Mouse (Mus musculus) embryonic facial prominence, embryonic 11.5 days (tissue): Measurements from ENCODE around the gene Sar1b. TPM values are rescaled to one million over a fixed set of nuclear protein-coding genes. Genes with fewer than 3 reads are reported as not detected.

Experiments
- ATAC-seq: fragments of 200-750 bp; cut with Nextera tagmentation; replicated peaks from 2 replicates; pipeline ENCODE4 v1.8.0; 2017; ENCODE audit warnings: low read depth; ENCODE audit not compliant: insufficient number of reproducible peaks, low FRiP score, low TSS enrichment
- DNase-seq: peaks from one replicate; pipeline ENCODE4 v3.0.0-alpha.2; 2015; ENCODE audit warnings: low spot score
- H3K27ac ChIP-seq: fragments of 300-500 bp; sonication (generic); replicated peaks from 2 replicates; pipeline ENCODE4 v1.5.1; 2014; ENCODE audit warnings: mild to moderate bottlenecking, low read depth, low read length, control low read depth
- H3K27me3 ChIP-seq: fragments of 300-500 bp; sonication (generic); 2 replicates; pipeline ENCODE4 v1.6.1; 2014; ENCODE audit warnings: mild to moderate bottlenecking, low read length, moderate library complexity, mixed read lengths; ENCODE audit not compliant: control insufficient read depth, insufficient read depth
- H3K36me3 ChIP-seq: fragments of 300-500 bp; sonication (generic); replicated peaks from 2 replicates; pipeline ENCODE4 v1.6.1; 2014; ENCODE audit warnings: low read depth, mild to moderate bottlenecking, low read length, moderate library complexity, mixed read lengths; ENCODE audit not compliant: control insufficient read depth, insufficient read depth
- H3K4me1 ChIP-seq: fragments of 300-500 bp; sonication (generic); 2 replicates; pipeline ENCODE4 v1.6.1; 2014; ENCODE audit warnings: low read length, mixed read lengths; ENCODE audit not compliant: control insufficient read depth, insufficient read depth
- H3K4me2 ChIP-seq: fragments of 300-500 bp; sonication (generic); 2 replicates; pipeline ENCODE4 v1.6.1; 2014; ENCODE audit warnings: low read depth, mild to moderate bottlenecking, control low read depth, low read length, moderate library complexity
- H3K4me3 ChIP-seq: fragments of 300-500 bp; sonication (generic); 2 replicates; pipeline ENCODE4 v1.5.1; 2014; ENCODE audit warnings: low read depth, low read length, control low read depth
- H3K9ac ChIP-seq: fragments of 300-500 bp; sonication (generic); replicated peaks from 2 replicates; pipeline ENCODE4 v1.6.1; 2014; ENCODE audit warnings: mild to moderate bottlenecking, control low read depth, low read length
- H3K9me3 ChIP-seq: fragments of 300-500 bp; sonication (generic); replicated peaks from 2 replicates; pipeline ENCODE4 v1.6.1; 2016; ENCODE audit warnings: mild to moderate bottlenecking, low read length, inconsistent platforms, mixed read lengths; ENCODE audit not compliant: control insufficient read depth
- WGBS: fragments of 180-500 bp; shearing (Covaris S2); extraction: QIAGEN DNeasy Blood & Tissue Kit; methylation state at CpG from one replicate; pipeline ENCODE4 v1.1.7; 2014; 5-methylcytosine and 5-hydroxymethylcytosine counted together
- polyA plus RNA-seq: library from polyadenylated mRNA; unstranded; fragments of >200 nt; fragmentation: Nextera tagmentation; extraction: Ambion mirVana; gene quantifications from 2 replicates; pipeline ENCODE4 v1.2.1, GENCODE M21; 2014

The Sar1b gene
- polyA plus RNA-seq, 1 experiment from 2014 or later: 108 TPM

GRCm38 (mm10) chr11:51761241-51761640, 2.2 kb upstream of the Sar1b start:
- H3K36me3 ChIP-seq: no peaks in the 10 kb centered on the region
- H3K27ac ChIP-seq: no peak overlapping the region
- ATAC-seq (no peak), DNase-seq (no peak)
- no peaks in the 10 kb centered on the region for H3K4me1 ChIP-seq
- WGBS: 76% methylated on average over 5 of the region's 5 CpGs
- H3K27me3 ChIP-seq: no peaks in the 10 kb centered on the region
- H3K9ac ChIP-seq: no peak overlapping the region
- no peaks in the 10 kb centered on the region for H3K9me3 ChIP-seq
- no peak overlapping the region for H3K4me2 ChIP-seq
- H3K4me3 ChIP-seq: no peak overlapping the region

- DNase-seq (no peak), ATAC-seq (no peak)
- Histone ChIP-seq H3K27me3 (no peaks in the 10 kb centered on the region), H3K27ac (no peak overlapping the region), H3K36me3 (no peaks in the 10 kb centered on the region), H3K9ac (peak overlapping the region; percentile 70), H3K4me2 (peak overlapping the region; percentile 91), H3K4me1 (no peaks in the 10 kb centered on the region), H3K9me3 (no peaks in the 10 kb centered on the region), H3K4me3 (peak overlapping the region; percentile 61)
- 8% methylated on average over 13 of the region's 13 CpGs for WGBS
These were observed 468 bp downstream of the Sar1b start for GRCm38 (mm10) chr11:51763955-51764354.

GRCm38 (mm10) chr11:51764816-51765215, 1.3 kb downstream of the Sar1b start:
- DNase-seq (no peak), ATAC-seq (no peak)
- Histone ChIP-seq H3K9me3 (no peaks in the 10 kb centered on the region), H3K27ac (no peak overlapping the region), H3K9ac (no peak overlapping the region), H3K36me3 (no peaks in the 10 kb centered on the region), H3K4me2 (no peak overlapping the region; the same call in 1 of the 2 replicates), H3K27me3 (no peaks in the 10 kb centered on the region), H3K4me3 (no peak overlapping the region), H3K4me1 (no peaks in the 10 kb centered on the region)
- WGBS: 86% methylated on average over 4 of the region's 4 CpGs

- Histone ChIP-seq H3K9me3 (no peaks in the 10 kb centered on the region), H3K27me3 (no peaks in the 10 kb centered on the region), H3K9ac (no peak overlapping the region), H3K4me3 (no peak overlapping the region), H3K36me3 (no peaks in the 10 kb centered on the region), H3K4me2 (no peak overlapping the region), H3K27ac (no peak overlapping the region), H3K4me1 (no peaks in the 10 kb centered on the region)
- DNase-seq: no peak
- WGBS: 80% methylated on average over 8 of the region's 8 CpGs
- ATAC-seq: no peak
These were observed 4.2 kb downstream of the Sar1b start for GRCm38 (mm10) chr11:51767579-51768220.

GRCm38 (mm10) chr11:51768296-51768695, 4.8 kb downstream of the Sar1b start:
- H3K4me3 ChIP-seq: no peak overlapping the region
- H3K36me3 ChIP-seq: no peaks in the 10 kb centered on the region
- H3K9ac ChIP-seq: no peak overlapping the region
- 76% methylated on average over 5 of the region's 5 CpGs for WGBS
- H3K27ac ChIP-seq: no peak overlapping the region
- DNase-seq (no peak), ATAC-seq (no peak)
- H3K4me1 ChIP-seq: no peaks in the 10 kb centered on the region
- H3K4me2 ChIP-seq: no peak overlapping the region
- no peaks in the 10 kb centered on the region for H3K27me3 ChIP-seq
- no peaks in the 10 kb centered on the region for H3K9me3 ChIP-seq

GRCm38 (mm10) chr11:51775507-51775906, 12.0 kb downstream of the Sar1b start:
- H3K27ac ChIP-seq: no peak overlapping the region
- no peak overlapping the region for H3K4me2 ChIP-seq
- H3K36me3 ChIP-seq: no peaks in the 10 kb centered on the region
- DNase-seq: no peak
- no peaks in the 10 kb centered on the region for H3K27me3 ChIP-seq
- WGBS: 91% methylated on average over 3 of the region's 3 CpGs
- no peaks in the 10 kb centered on the region for H3K9me3 ChIP-seq
- H3K4me1 ChIP-seq: no peaks in the 10 kb centered on the region
- no peak overlapping the region for H3K4me3 ChIP-seq
- no peak for ATAC-seq
- H3K9ac ChIP-seq: no peak overlapping the region

- WGBS: 88% methylated on average over 5 of the region's 5 CpGs
- DNase-seq: no peak
These were observed 14.0 kb downstream of the Sar1b start for GRCm38 (mm10) chr11:51777478-51777877.

GRCm38 (mm10) chr11:51780773-51781267, 17.3 kb downstream of the Sar1b start:
- no peak overlapping the region for H3K9ac ChIP-seq
- no peak overlapping the region for H3K4me3 ChIP-seq
- H3K9me3 ChIP-seq: no peaks in the 10 kb centered on the region
- H3K27me3 ChIP-seq: no peaks in the 10 kb centered on the region
- ATAC-seq: no peak
- DNase-seq: no peak
- WGBS: 86% methylated on average over 9 of the region's 9 CpGs
- H3K4me2 ChIP-seq: no peak overlapping the region
- H3K4me1 ChIP-seq: no peaks in the 10 kb centered on the region
- H3K36me3 ChIP-seq: peaks cover 3% of the 10 kb centered on the region
- no peak overlapping the region for H3K27ac ChIP-seq

More at GRCm38 (mm10) chr11:51777478-51777877, 14.0 kb downstream of the Sar1b start:
- Histone ChIP-seq H3K36me3 (no peaks in the 10 kb centered on the region), H3K9ac (no peak overlapping the region), H3K4me2 (no peak overlapping the region), H3K9me3 (no peaks in the 10 kb centered on the region), H3K27me3 (no peaks in the 10 kb centered on the region), H3K4me1 (no peaks in the 10 kb centered on the region), H3K27ac (no peak overlapping the region), H3K4me3 (no peak overlapping the region)
- ATAC-seq: no peak
